Mouse (Mus musculus) limb, embryonic 13.5 days (tissue): ENCODE results near the gene Naif1. TPM values are rescaled to one million over a fixed set of nuclear protein-coding genes. Genes with fewer than 3 reads are reported as not detected.

Source experiments
- ATAC-seq: fragments of 200-750 bp; cut with Nextera tagmentation; 2 replicates; pipeline ENCODE4 v1.8.0; 2017; ENCODE audit warnings: low read depth, moderate number of reproducible peaks, moderate TSS enrichment; ENCODE audit not compliant: low FRiP score
- H3K27ac ChIP-seq: fragments of 300-500 bp; sonication (generic); 2 replicates; pipeline ENCODE4 v1.5.1; 2015; ENCODE audit warnings: inconsistent platforms, mild to moderate bottlenecking, moderate library complexity
- H3K27me3 ChIP-seq: fragments of 300-500 bp; sonication (generic); 2 replicates; pipeline ENCODE4 v1.6.1; 2015; ENCODE audit warnings: mild to moderate bottlenecking, inconsistent platforms
- H3K36me3 ChIP-seq: fragments of 300-500 bp; sonication (generic); 2 replicates; pipeline ENCODE4 v1.6.1; 2015; ENCODE audit warnings: inconsistent platforms, mild to moderate bottlenecking, moderate library complexity
- H3K4me1 ChIP-seq: fragments of 300-500 bp; sonication (generic); 2 replicates; pipeline ENCODE4 v1.6.1; 2015; ENCODE audit warnings: inconsistent platforms
- H3K4me2 ChIP-seq: fragments of 300-500 bp; sonication (generic); replicated peaks from 2 replicates; pipeline ENCODE4 v1.6.1; 2015; ENCODE audit warnings: inconsistent platforms, mild to moderate bottlenecking, moderate library complexity
- H3K4me3 ChIP-seq: fragments of 300-500 bp; sonication (generic); 2 replicates; pipeline ENCODE4 v1.5.1; 2015; ENCODE audit warnings: moderate library complexity, mild to moderate bottlenecking, inconsistent platforms
- H3K9ac ChIP-seq: fragments of 300-500 bp; sonication (generic); 2 replicates; pipeline ENCODE4 v1.6.1; 2015; ENCODE audit warnings: mild to moderate bottlenecking, inconsistent platforms
- H3K9me3 ChIP-seq: fragments of 300-500 bp; sonication (generic); 2 replicates; pipeline ENCODE4 v1.6.1; 2016; ENCODE audit warnings: inconsistent platforms
- WGBS: fragments of 180-500 bp; shearing (Covaris S2); methylation state at CpG from one replicate; pipeline ENCODE4 v1.1.7; 2015; 5-methylcytosine and 5-hydroxymethylcytosine counted together
- polyA plus RNA-seq: library from polyadenylated mRNA; unstranded; fragments of >200 nt; fragmentation: Nextera tagmentation; extraction: Ambion mirVana; gene quantifications from 2 replicates; pipeline ENCODE4 v1.2.1, GENCODE M21; 2015

Naif1 gene
- polyA plus RNA-seq, 1 experiment from 2014 or later, result 5.7 TPM

- H3K4me3 ChIP-seq, result no peak overlapping the region
- peaks cover 8% of the 10 kb centered on the region; the same call in 1 of the 2 replicates for H3K9me3 ChIP-seq
- no peak for ATAC-seq
- H3K4me2 ChIP-seq, result no peak overlapping the region
- WGBS, result 75% methylated on average over 2 of the region's 2 CpGs
- H3K27ac ChIP-seq, result no peak overlapping the region
- no peaks in the 10 kb centered on the region for H3K4me1 ChIP-seq
- no peaks in the 10 kb centered on the region for H3K36me3 ChIP-seq
- no peaks in the 10 kb centered on the region for H3K27me3 ChIP-seq
- H3K9ac ChIP-seq, result no peak overlapping the region
Measured at GRCm38 (mm10) chr2:32494522-32494921, 44.3 kb downstream of the Naif1 start.

GRCm38 (mm10) chr2:32495185-32495726 is 45.0 kb downstream of the Naif1 start:
- H3K36me3 ChIP-seq, result no peaks in the 10 kb centered on the region
- H3K27me3 ChIP-seq, result no peaks in the 10 kb centered on the region
- ATAC-seq, result no peak
- H3K4me2 ChIP-seq, result no peak overlapping the region
- H3K9ac ChIP-seq, result no peak overlapping the region
- H3K4me1 ChIP-seq, result no peaks in the 10 kb centered on the region
- 76% methylated on average over 20 of the region's 20 CpGs for WGBS
- H3K27ac ChIP-seq, result no peak overlapping the region
- H3K4me3 ChIP-seq, result no peak overlapping the region
- peaks cover 8% of the 10 kb centered on the region; the same call in 1 of the 2 replicates for H3K9me3 ChIP-seq

- Histone ChIP-seq H3K4me3 (no peak overlapping the region), H3K4me1 (no peaks in the 10 kb centered on the region), H3K9ac (no peak overlapping the region), H3K27ac (no peak overlapping the region), H3K9me3 (peaks cover 8% of the 10 kb centered on the region; the same call in 1 of the 2 replicates), H3K27me3 (no peaks in the 10 kb centered on the region), H3K4me2 (no peak overlapping the region), H3K36me3 (no peaks in the 10 kb centered on the region)
- 64% methylated on average over 5 of the region's 5 CpGs for WGBS
- no peak for ATAC-seq
Measured at GRCm38 (mm10) chr2:32496190-32496589, 45.9 kb downstream of the Naif1 start.

GRCm38 (mm10) chr2:32499365-32499764 is 49.1 kb downstream of the Naif1 start:
- H3K4me1 ChIP-seq, result peaks cover 4% of the 10 kb centered on the region; the same call in 1 of the 2 replicates
- H3K9me3 ChIP-seq, result peaks cover 8% of the 10 kb centered on the region; the same call in 1 of the 2 replicates
- no peak overlapping the region for H3K4me3 ChIP-seq
- ATAC-seq, result no peak
- H3K36me3 ChIP-seq, result no peaks in the 10 kb centered on the region
- H3K27me3 ChIP-seq, result no peaks in the 10 kb centered on the region
- H3K4me2 ChIP-seq, result no peak overlapping the region
- 86% methylated on average over 4 of the region's 4 CpGs for WGBS
- no peak overlapping the region for H3K27ac ChIP-seq
- H3K9ac ChIP-seq, result no peak overlapping the region

GRCm38 (mm10) chr2:32500461-32500860 is 50.2 kb downstream of the Naif1 start:
- no peak for ATAC-seq

GRCm38 (mm10) chr2:32501754-32502324 is 51.6 kb downstream of the Naif1 start:
- Histone ChIP-seq H3K36me3 (no peaks in the 10 kb centered on the region), H3K4me2 (no peak overlapping the region), H3K9me3 (peaks cover 12% of the 10 kb centered on the region; the same call in 1 of the 2 replicates), H3K9ac (no peak overlapping the region), H3K4me1 (peaks cover 4% of the 10 kb centered on the region; the same call in 1 of the 2 replicates), H3K27ac (no peak overlapping the region), H3K4me3 (no peak overlapping the region), H3K27me3 (no peaks in the 10 kb centered on the region)
- WGBS, result 56% methylated on average over 5 of the region's 5 CpGs
- no peak for ATAC-seq

More at GRCm38 (mm10) chr2:32500461-32500860, 50.2 kb downstream of the Naif1 start:
- H3K36me3 ChIP-seq, result no peaks in the 10 kb centered on the region
- H3K4me3 ChIP-seq, result no peak overlapping the region
- no peak overlapping the region for H3K4me2 ChIP-seq
- H3K4me1 ChIP-seq, result peaks cover 4% of the 10 kb centered on the region; the same call in 1 of the 2 replicates
- H3K27me3 ChIP-seq, result no peaks in the 10 kb centered on the region
- H3K9ac ChIP-seq, result no peak overlapping the region
- WGBS, result 77% methylated on average over 5 of the region's 5 CpGs
- H3K27ac ChIP-seq, result no peak overlapping the region
- H3K9me3 ChIP-seq, result peaks cover 8% of the 10 kb centered on the region; the same call in 1 of the 2 replicates

GRCm38 (mm10) chr2:32502843-32503242 is 52.6 kb downstream of the Naif1 start:
- 0 out of 2 replicates have a peak overlapping the region, but pooled peaks have one; percentile 39 for H3K27ac ChIP-seq

GRCm38 (mm10) chr2:32503588-32503987 is 53.3 kb downstream of the Naif1 start:
- Histone ChIP-seq H3K9me3 (peaks cover 9% of the 10 kb centered on the region; the same call in 1 of the 2 replicates), H3K4me2 (no peak overlapping the region), H3K4me1 (peaks cover 4% of the 10 kb centered on the region; the same call in 1 of the 2 replicates), H3K4me3 (no peak overlapping the region), H3K36me3 (no peaks in the 10 kb centered on the region), H3K27me3 (no peaks in the 10 kb centered on the region), H3K9ac (no peak overlapping the region), H3K27ac (0 out of 2 replicates have a peak overlapping the region, but pooled peaks have one; percentile 39)
- ATAC-seq, result no peak
- 31% methylated on average over 3 of the region's 3 CpGs for WGBS

More at GRCm38 (mm10) chr2:32502843-32503242, 52.6 kb downstream of the Naif1 start:
- H3K9ac ChIP-seq, result no peak overlapping the region
- peaks cover 12% of the 10 kb centered on the region; the same call in 1 of the 2 replicates for H3K9me3 ChIP-seq
- no peaks in the 10 kb centered on the region for H3K36me3 ChIP-seq
- H3K4me3 ChIP-seq, result no peak overlapping the region
- 87% methylated on average over 12 of the region's 12 CpGs for WGBS
- H3K27me3 ChIP-seq, result no peaks in the 10 kb centered on the region
- H3K4me1 ChIP-seq, result peaks cover 4% of the 10 kb centered on the region; the same call in 1 of the 2 replicates
- H3K4me2 ChIP-seq, result no peak overlapping the region
- ATAC-seq, result no peak

- WGBS, result 97% methylated on average over 2 of the region's 2 CpGs
- no peak overlapping the region for H3K27ac ChIP-seq
- H3K36me3 ChIP-seq, result no peaks in the 10 kb centered on the region
- no peak overlapping the region for H3K9ac ChIP-seq
- peaks cover 17% of the 10 kb centered on the region for H3K4me1 ChIP-seq
- no peak overlapping the region for H3K4me3 ChIP-seq
- H3K9me3 ChIP-seq, result peaks cover 3% of the 10 kb centered on the region; the same call in 1 of the 2 replicates
- no peak overlapping the region for H3K4me2 ChIP-seq
- no peak for ATAC-seq
- H3K27me3 ChIP-seq, result no peaks in the 10 kb centered on the region
Measured at GRCm38 (mm10) chr2:32505536-32505935, 55.3 kb downstream of the Naif1 start.

Other genes starting within 250 kb of the Naif1 start
- gene Pomt1, start 213.9 kb upstream of the Naif1 start, polyA plus RNA-seq, result 27.3 and 28.0 TPM in 2 replicates
- 69.7 and 75.1 TPM in 2 replicates for gene Uck1, start 190.3 kb upstream of the Naif1 start, polyA plus RNA-seq
- gene Golga2, start 163.1 kb upstream of the Naif1 start, polyA plus RNA-seq, result 27.1 and 28.2 TPM in 2 replicates
- 451 and 463 TPM in 2 replicates for gene Swi5, start 162.4 kb upstream of the Naif1 start, polyA plus RNA-seq
- 49.8 and 54.9 TPM in 2 replicates for gene Ciz1, start 98.1 kb upstream of the Naif1 start, polyA plus RNA-seq
- gene Dnm1, start 97.1 kb upstream of the Naif1 start, polyA plus RNA-seq, result 32.4 and 32.5 TPM in 2 replicates
- 45.8 and 48.7 TPM in 2 replicates for gene 1110008P14Rik, start 68.5 kb upstream of the Naif1 start, polyA plus RNA-seq
- 0.27 and 0.36 TPM in 2 replicates for gene Lcn2, start 62.2 kb upstream of the Naif1 start, polyA plus RNA-seq
- gene Ptges2, start 54.6 kb upstream of the Naif1 start, polyA plus RNA-seq, result 29.8 and 30.1 TPM in 2 replicates
- gene Slc25a25, start 988 bp downstream of the Naif1 start, polyA plus RNA-seq, result 22.8 and 22.9 TPM in 2 replicates
- 10.4 and 10.9 TPM in 2 replicates for gene Fam102a, start 84.9 kb downstream of the Naif1 start, polyA plus RNA-seq
- 111 and 118 TPM in 2 replicates for gene Dpm2, start 120.4 kb downstream of the Naif1 start, polyA plus RNA-seq
- gene Pip5kl1, start 124.3 kb downstream of the Naif1 start, polyA plus RNA-seq, result 1.8 and 2.5 TPM in 2 replicates
- gene 9430097D07Rik, start 125.2 kb downstream of the Naif1 start, polyA plus RNA-seq, result 0.19 and 0.23 TPM in 2 replicates
- gene St6galnac4, start 136.6 kb downstream of the Naif1 start, polyA plus RNA-seq, result 37.2 and 39.5 TPM in 2 replicates
- 29.5 and 29.7 TPM in 2 replicates for gene St6galnac6, start 149.3 kb downstream of the Naif1 start, polyA plus RNA-seq
- gene Ak1, start 171.3 kb downstream of the Naif1 start, polyA plus RNA-seq, result 42.0 and 49.8 TPM in 2 replicates
- 43.5 and 45.6 TPM in 2 replicates for gene Eng, start 196.1 kb downstream of the Naif1 start, polyA plus RNA-seq